Mouse (Mus musculus) lung, postnatal 14 days (tissue): Measurements from ENCODE around the gene Pxmp4.

Source experiments
- DNase-seq: peaks from one replicate; pipeline ENCODE4 v3.0.0; 2021

The Pxmp4 gene

GRCm38 (mm10) chr2:154570666-154571065, 32.8 kb downstream of the Pxmp4 start:
- no peak for DNase-seq

GRCm38 (mm10) chr2:154569836-154570286, 33.6 kb downstream of the Pxmp4 start, which contains the start of gene E2f1:
TSS of gene E2f1 (minus strand) at chr2:154569892.
- DNase-seq: peak; percentile 95

GRCm38 (mm10) chr2:154569071-154569748, 34.3 kb downstream of the Pxmp4 start:
- peak; percentile 55 for DNase-seq

GRCm38 (mm10) chr2:154568329-154569070, 35.0 kb downstream of the Pxmp4 start:
- peak; percentile 32 for DNase-seq

GRCm38 (mm10) chr2:154567766-154568165, 35.7 kb downstream of the Pxmp4 start:
- peak; percentile 44 for DNase-seq

GRCm38 (mm10) chr2:154566641-154567040, 36.9 kb downstream of the Pxmp4 start:
- no peak for DNase-seq

GRCm38 (mm10) chr2:154565562-154565961, 37.9 kb downstream of the Pxmp4 start:
- no peak for DNase-seq

GRCm38 (mm10) chr2:154563612-154564170, 39.8 kb downstream of the Pxmp4 start:
- DNase-seq: no peak

- no peak for DNase-seq
Observed at GRCm38 (mm10) chr2:154558264-154559039, 45.1 kb downstream of the Pxmp4 start, which contains the start of gene Necab3. TSS of gene Necab3 (minus strand) at chr2:154558890.

GRCm38 (mm10) chr2:154557184-154557832, 46.2 kb downstream of the Pxmp4 start:
- no peak for DNase-seq

- no peak for DNase-seq
Observed at GRCm38 (mm10) chr2:154555235-154555634, 48.3 kb downstream of the Pxmp4 start.

GRCm38 (mm10) chr2:154552424-154552907, 51.0 kb downstream of the Pxmp4 start:
- peak; percentile 77 for DNase-seq

GRCm38 (mm10) chr2:154551927-154552326, 51.6 kb downstream of the Pxmp4 start:
- DNase-seq: no peak

GRCm38 (mm10) chr2:154551476-154551875, 52.0 kb downstream of the Pxmp4 start, which contains the start of gene Actl10:
TSS of gene Actl10 (plus strand) at chr2:154551776.
- DNase-seq: no peak

- no peak for DNase-seq
Observed at GRCm38 (mm10) chr2:154550937-154551336, 52.6 kb downstream of the Pxmp4 start.

- no peak for DNase-seq
Observed at GRCm38 (mm10) chr2:154549886-154550189, 53.7 kb downstream of the Pxmp4 start.

- peak; percentile 66 for DNase-seq
Observed at GRCm38 (mm10) chr2:154549127-154549885, 54.2 kb downstream of the Pxmp4 start.

GRCm38 (mm10) chr2:154548688-154549087, 54.8 kb downstream of the Pxmp4 start:
- DNase-seq: no peak

GRCm38 (mm10) chr2:154546711-154547110, 56.8 kb downstream of the Pxmp4 start, which contains the start of gene 1700003F12Rik:
TSS of gene 1700003F12Rik (plus strand) at chr2:154547085.
- no peak for DNase-seq

GRCm38 (mm10) chr2:154543567-154544347, 59.8 kb downstream of the Pxmp4 start:
- no peak for DNase-seq

GRCm38 (mm10) chr2:154541630-154542029, 61.9 kb downstream of the Pxmp4 start:
- no peak for DNase-seq
